Mouse (Mus musculus): ENCODE measurements around the gene Cd164l2. TPM values are rescaled to one million over a fixed set of nuclear protein-coding genes. Genes with fewer than 3 reads are reported as not detected.

Cd164l2 gene
- polyA plus RNA-seq (2017; shearing (Covaris generic)): not detected

GRCm38 (mm10) chr4:133211751-133212561, at the start of gene Cd164l2, which contains the start of gene Gpr3:
Gene Cd164l2, plus strand, starts transcription at chr4:133212131.
Gene Gpr3, minus strand, starts transcription at chr4:133212536.

GRCm38 (mm10) chr4:133240490-133240921, 28.6 kb downstream of the Cd164l2 start, which contains the start of gene Map3k6:
Gene Map3k6, plus strand, starts transcription at chr4:133240818.

GRCm38 (mm10) chr4:133262882-133263281, 51.0 kb downstream of the Cd164l2 start, which contains the start of gene Sytl1:
Gene Sytl1, minus strand, starts transcription at chr4:133263113.

Other genes starting within 250 kb of the Cd164l2 start
- gene Fgr, start 238.0 kb upstream of the Cd164l2 start, polyA plus RNA-seq (2017; shearing (Covaris generic)): 0.55 TPM
- gene Ahdc1, start 200.9 kb upstream of the Cd164l2 start, polyA plus RNA-seq (2017; shearing (Covaris generic)): 5.4 TPM
- 110 TPM for gene Wasf2, start 81.6 kb upstream of the Cd164l2 start, polyA plus RNA-seq (2017; shearing (Covaris generic))
- 0.69 TPM for gene Gpr3, start 405 bp downstream of the Cd164l2 start, polyA plus RNA-seq (2017; shearing (Covaris generic))
- not detected for gene Map3k6, start 28.7 kb downstream of the Cd164l2 start, polyA plus RNA-seq (2017; shearing (Covaris generic))
- gene Sytl1, start 51.0 kb downstream of the Cd164l2 start, polyA plus RNA-seq (2017; shearing (Covaris generic)): 8.7 TPM
- 51.7 TPM for gene Tmem222, start 65.7 kb downstream of the Cd164l2 start, polyA plus RNA-seq (2017; shearing (Covaris generic))
- 5.6 TPM for gene Wdtc1, start 141.3 kb downstream of the Cd164l2 start, polyA plus RNA-seq (2017; shearing (Covaris generic))
- gene Slc9a1, start 157.6 kb downstream of the Cd164l2 start, polyA plus RNA-seq (2017; shearing (Covaris generic)): 17.2 TPM